Mouse (Mus musculus) central nervous system, embryonic 18 days (tissue): ENCODE measurements around the gene Hic1. TPM values are rescaled to one million over a fixed set of nuclear protein-coding genes. Genes with fewer than 3 reads are reported as not detected.

ENCODE experiments used
- polyA plus RNA-seq: library from polyadenylated mRNA; depleted of rRNA; stranded (reverse); fragments of >200 nt; gene quantifications from 2 replicates; pipeline ENCODE4 v1.2.3, GENCODE M21; 2012; rRNA removed

The Hic1 gene
- polyA plus RNA-seq: 4.3 and 4.6 TPM in 2 replicates

GRCm38 (mm10) chr11:75169405-75170080 is at the start of gene Hic1:
Gene Hic1, minus strand, starts transcription at chr11:75169519.

GRCm38 (mm10) chr11:75193256-75194071 is 24.1 kb upstream of the Hic1 start, which contains the start of gene Rtn4rl1:
Gene Rtn4rl1, plus strand, starts transcription at chr11:75193783.

GRCm38 (mm10) chr11:75190905-75191441 is 21.7 kb upstream of the Hic1 start, which contains the start of gene Dph1:
Gene Dph1, minus strand, starts transcription at chr11:75191241.

GRCm38 (mm10) chr11:75178672-75179208 is 9.4 kb upstream of the Hic1 start, which contains the start of gene Ovca2:
Gene Ovca2, minus strand, starts transcription at chr11:75178835.

Other genes with a start within 250 kb of the Hic1 start
- 27.2 and 31.7 TPM in 2 replicates for gene Smg6, start 243.7 kb downstream of the Hic1 start, polyA plus RNA-seq
- 32.0 and 33.2 TPM in 2 replicates for gene Srr, start 243.6 kb downstream of the Hic1 start, polyA plus RNA-seq
- 15.7 and 17.1 TPM in 2 replicates for gene Ovca2, start 9.3 kb upstream of the Hic1 start, polyA plus RNA-seq
- 19.4 and 20.1 TPM in 2 replicates for gene Dph1, start 21.7 kb upstream of the Hic1 start, polyA plus RNA-seq
- 9.8 and 10.2 TPM in 2 replicates for gene Rtn4rl1, start 24.3 kb upstream of the Hic1 start, polyA plus RNA-seq
- 32.6 and 33.6 TPM in 2 replicates for gene Rpa1, start 178.8 kb upstream of the Hic1 start, polyA plus RNA-seq
- gene Smyd4, start 178.9 kb upstream of the Hic1 start, polyA plus RNA-seq: 10.7 and 11.0 TPM in 2 replicates